Mouse (Mus musculus) embryonic facial prominence, embryonic 11.5 days (tissue): ENCODE data around the gene Dag1. TPM values are rescaled to one million over a fixed set of nuclear protein-coding genes. Genes with fewer than 3 reads are reported as not detected.
"Not testable (repeated sequence)": the region's sequence is repeated elsewhere in the genome, so short reads cannot be mapped to it uniquely, and the experiment has no call there.

ENCODE experiments used
- ATAC-seq: fragments of 200-750 bp; cut with Nextera tagmentation; replicated peaks from 2 replicates; pipeline ENCODE4 v1.8.0; 2017; ENCODE audit warnings: low read depth; ENCODE audit not compliant: insufficient number of reproducible peaks, low FRiP score, low TSS enrichment
- DNase-seq: peaks from one replicate; pipeline ENCODE4 v3.0.0-alpha.2; 2015; ENCODE audit warnings: low spot score
- H3K27ac ChIP-seq: fragments of 300-500 bp; sonication (generic); replicated peaks from 2 replicates; pipeline ENCODE4 v1.5.1; 2014; ENCODE audit warnings: mild to moderate bottlenecking, low read depth, low read length, control low read depth
- H3K27me3 ChIP-seq: fragments of 300-500 bp; sonication (generic); 2 replicates; pipeline ENCODE4 v1.6.1; 2014; ENCODE audit warnings: mild to moderate bottlenecking, low read length, moderate library complexity, mixed read lengths; ENCODE audit not compliant: control insufficient read depth, insufficient read depth
- H3K36me3 ChIP-seq: fragments of 300-500 bp; sonication (generic); replicated peaks from 2 replicates; pipeline ENCODE4 v1.6.1; 2014; ENCODE audit warnings: low read depth, mild to moderate bottlenecking, low read length, moderate library complexity, mixed read lengths; ENCODE audit not compliant: control insufficient read depth, insufficient read depth
- H3K4me1 ChIP-seq: fragments of 300-500 bp; sonication (generic); 2 replicates; pipeline ENCODE4 v1.6.1; 2014; ENCODE audit warnings: low read length, mixed read lengths; ENCODE audit not compliant: control insufficient read depth, insufficient read depth
- H3K4me2 ChIP-seq: fragments of 300-500 bp; sonication (generic); 2 replicates; pipeline ENCODE4 v1.6.1; 2014; ENCODE audit warnings: low read depth, mild to moderate bottlenecking, control low read depth, low read length, moderate library complexity
- H3K4me3 ChIP-seq: fragments of 300-500 bp; sonication (generic); 2 replicates; pipeline ENCODE4 v1.5.1; 2014; ENCODE audit warnings: low read depth, low read length, control low read depth
- H3K9ac ChIP-seq: fragments of 300-500 bp; sonication (generic); replicated peaks from 2 replicates; pipeline ENCODE4 v1.6.1; 2014; ENCODE audit warnings: mild to moderate bottlenecking, control low read depth, low read length
- H3K9me3 ChIP-seq: fragments of 300-500 bp; sonication (generic); replicated peaks from 2 replicates; pipeline ENCODE4 v1.6.1; 2016; ENCODE audit warnings: mild to moderate bottlenecking, low read length, inconsistent platforms, mixed read lengths; ENCODE audit not compliant: control insufficient read depth
- WGBS: fragments of 180-500 bp; shearing (Covaris S2); extraction: QIAGEN DNeasy Blood & Tissue Kit; methylation state at CpG from one replicate; pipeline ENCODE4 v1.1.7; 2014; 5-methylcytosine and 5-hydroxymethylcytosine counted together
- polyA plus RNA-seq: library from polyadenylated mRNA; unstranded; fragments of >200 nt; fragmentation: Nextera tagmentation; extraction: Ambion mirVana; gene quantifications from 2 replicates; pipeline ENCODE4 v1.2.1, GENCODE M21; 2014

Dag1 gene
- polyA plus RNA-seq, 1 experiment from 2014 or later: 44.5 TPM

DNA sequence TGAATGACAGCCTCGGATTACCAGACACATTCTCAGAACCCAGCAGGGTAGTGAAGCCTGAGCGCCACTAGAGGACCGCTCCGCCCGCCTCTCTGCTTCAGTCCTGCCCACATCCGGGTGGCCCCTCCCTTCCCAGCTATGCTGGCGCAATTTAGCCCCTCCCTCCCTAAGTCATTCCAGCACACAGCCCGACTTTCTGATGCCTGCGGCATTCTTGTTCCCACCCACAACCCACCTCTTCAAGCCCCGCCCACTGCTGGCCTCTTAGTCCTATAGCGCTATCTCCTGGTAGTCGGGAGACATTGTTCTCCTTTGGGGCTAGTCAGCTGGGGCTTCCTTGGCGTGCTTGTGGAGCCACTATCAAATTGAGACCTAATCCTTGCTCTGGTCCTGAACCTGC lies 62.6 kb downstream of the Dag1 start:
- Histone ChIP-seq H3K9me3 (no peaks in the 10 kb centered on the region), H3K9ac (no peak overlapping the region), H3K4me1 (no peaks in the 10 kb centered on the region), H3K27ac (no peak overlapping the region), H3K4me3 (0 out of 2 replicates have a peak overlapping the region, but pooled peaks have one; percentile 0), H3K4me2 (peak overlapping the region; percentile 8; the same call in 1 of the 2 replicates), H3K27me3 (no peaks in the 10 kb centered on the region), H3K36me3 (no peaks in the 10 kb centered on the region)
- DNase-seq (peak; percentile 96), ATAC-seq (peak; percentile 91)
- WGBS: 0% methylated on average over 13 of the region's 13 CpGs

DNA sequence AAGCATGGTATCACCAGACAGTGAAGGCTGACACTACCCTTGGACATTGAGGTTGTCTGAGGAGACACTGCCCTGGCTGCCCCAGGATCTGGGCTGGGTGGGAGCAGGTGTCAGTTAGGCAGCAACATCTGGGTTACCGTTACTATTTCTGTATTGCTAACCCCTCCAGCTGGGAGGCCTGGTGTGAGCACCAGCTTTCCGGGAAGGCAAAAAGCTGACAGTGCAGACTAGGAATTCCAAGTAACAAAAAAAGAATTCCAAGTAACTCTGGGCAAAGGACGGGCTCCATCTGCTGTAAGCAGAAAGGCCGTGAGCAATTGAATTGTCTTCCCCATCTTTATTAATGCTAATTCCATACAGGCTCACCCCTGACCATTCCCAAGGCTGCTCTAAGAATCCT lies 65.1 kb downstream of the Dag1 start:
- Histone ChIP-seq H3K27ac (no peak overlapping the region), H3K27me3 (no peaks in the 10 kb centered on the region), H3K36me3 (no peaks in the 10 kb centered on the region), H3K4me1 (no peaks in the 10 kb centered on the region), H3K9ac (no peak overlapping the region), H3K4me3 (no peak overlapping the region), H3K9me3 (no peaks in the 10 kb centered on the region), H3K4me2 (no peak overlapping the region)
- 61% methylated on average over 4 of the region's 4 CpGs for WGBS
- no peak for DNase-seq
- no peak for ATAC-seq

DNA sequence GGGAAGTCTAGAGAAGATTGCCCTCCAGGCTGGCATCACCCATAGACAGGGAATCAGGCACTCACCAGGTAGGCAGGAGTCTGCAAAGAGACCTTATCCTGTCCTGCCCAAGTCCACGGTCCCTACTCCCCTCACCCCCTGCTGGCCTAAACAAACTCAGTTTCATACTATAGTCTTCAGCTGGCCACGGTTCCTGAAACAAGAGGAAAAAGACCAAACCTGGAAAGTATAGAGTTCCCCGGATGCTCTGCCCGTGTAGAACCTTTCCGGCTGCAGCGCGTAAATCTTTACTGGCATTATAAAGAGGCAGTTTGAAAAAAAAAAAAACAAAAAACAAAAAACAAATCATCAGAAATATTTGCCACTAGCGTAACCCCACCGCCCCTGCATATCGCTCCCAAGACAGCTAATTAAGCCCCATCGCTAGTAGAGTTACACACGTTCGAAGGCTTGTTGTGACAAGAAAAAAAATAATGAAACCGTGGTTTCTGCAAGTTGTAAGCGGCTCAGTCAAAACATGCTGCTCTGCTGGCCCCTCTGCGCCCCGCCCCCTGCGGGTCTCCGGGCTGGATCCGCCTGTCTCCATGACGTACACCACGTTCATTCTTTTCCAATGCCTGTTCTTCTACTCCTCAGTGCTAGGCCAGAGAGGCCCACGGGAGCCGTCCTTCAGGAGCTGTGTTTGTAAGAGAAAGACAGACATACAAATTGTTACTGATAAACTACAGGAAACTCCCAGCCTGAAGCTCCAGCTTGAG lies 66.7 kb downstream of the Dag1 start:
- Histone ChIP-seq H3K4me3 (no peak overlapping the region), H3K9ac (peak overlapping the region; percentile 18; the same call in 1 of the 2 replicates), H3K27me3 (no peaks in the 10 kb centered on the region), H3K4me2 (peak overlapping the region; percentile 3; the same call in 1 of the 2 replicates), H3K4me1 (no peaks in the 10 kb centered on the region), H3K27ac (0 out of 2 replicates have a peak overlapping the region, but pooled peaks have one; percentile 13), H3K36me3 (no peaks in the 10 kb centered on the region), H3K9me3 (no peaks in the 10 kb centered on the region)
- DNase-seq: peak; percentile 58
- no peak for ATAC-seq
- WGBS: 27% methylated on average over 24 of the region's 24 CpGs

DNA sequence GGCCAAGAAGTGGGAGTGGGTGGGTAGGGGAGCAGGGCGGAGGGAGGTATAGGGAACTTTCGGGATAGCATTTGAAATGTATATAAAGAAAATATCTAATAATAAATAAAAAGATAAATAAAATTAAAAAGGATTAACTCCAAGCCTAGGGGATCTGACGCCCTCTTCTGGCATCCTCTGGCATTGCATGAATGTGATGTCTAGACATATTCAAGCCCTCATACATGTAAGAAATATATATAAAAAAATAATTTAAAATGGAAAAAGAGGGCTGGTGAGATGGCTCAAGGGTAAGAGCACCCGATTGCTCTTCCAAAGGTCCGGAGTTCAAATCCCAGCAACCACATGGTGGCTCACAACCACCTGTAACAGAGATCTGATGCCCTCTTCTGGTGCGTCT lies 67.5 kb downstream of the Dag1 start:
- H3K27me3 ChIP-seq, H3K36me3 ChIP-seq, ATAC-seq, DNase-seq, H3K9ac ChIP-seq, H3K4me3 ChIP-seq, H3K4me2 ChIP-seq, H3K4me1 ChIP-seq, H3K9me3 ChIP-seq, H3K27ac ChIP-seq: not testable (repeated sequence)
- 65% methylated on average over 6 of the region's 6 CpGs for WGBS

DNA sequence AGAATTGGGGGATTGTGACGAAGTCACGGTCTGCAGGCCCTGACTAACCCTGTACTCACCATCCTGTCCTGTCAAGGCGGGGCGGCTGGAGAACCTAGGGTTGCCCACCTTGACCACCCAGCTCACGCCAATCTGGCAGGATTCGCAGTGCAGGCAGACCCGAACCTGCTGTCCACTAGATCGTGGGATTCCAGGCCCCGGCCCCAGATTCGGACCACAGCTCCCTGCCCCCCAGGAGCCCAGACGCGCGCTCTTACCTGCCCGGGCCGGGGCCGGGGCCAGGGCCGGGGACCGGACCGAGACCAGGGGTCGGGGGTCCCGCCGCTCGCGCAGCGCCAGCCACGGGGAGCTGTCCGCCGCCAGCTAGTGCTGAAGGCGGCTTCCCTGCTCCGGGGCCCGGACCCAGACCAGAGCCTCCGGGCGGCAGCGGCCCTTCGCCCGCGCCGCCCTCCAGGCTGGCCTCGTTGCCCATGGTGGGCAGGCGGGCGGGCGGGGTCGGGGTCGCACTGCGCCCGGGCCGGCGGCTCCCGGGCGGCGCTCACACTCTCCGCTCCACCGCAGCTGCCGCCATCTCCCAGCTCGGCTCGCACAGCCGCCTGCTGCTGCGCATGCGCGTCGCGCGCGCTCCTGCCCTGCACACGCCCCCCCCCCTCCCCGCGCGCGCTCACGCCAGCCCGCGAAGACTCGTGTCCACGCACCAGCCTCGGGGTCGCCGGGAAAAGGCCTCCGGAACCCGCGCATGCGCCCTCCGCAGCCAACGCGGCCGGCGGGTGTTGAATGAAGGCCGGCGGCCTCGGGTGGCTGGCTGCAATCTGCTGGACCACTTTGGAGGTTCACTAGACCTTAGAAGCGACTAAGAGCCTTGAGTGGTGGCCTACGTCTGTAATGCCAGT lies 73.7 kb downstream of the Dag1 start, which contains the start of gene Bsn:
Gene Bsn (minus strand): TSS at position 598 of the 893 bp plus-strand sequence.
- peaks cover 6% of the 10 kb centered on the region; the same call in 1 of the 2 replicates for H3K27me3 ChIP-seq
- H3K27ac ChIP-seq: no peak within 1 kb of the TSS
- DNase-seq (peak; percentile 76), ATAC-seq (peak; percentile 70)
- 3% methylated on average over 58 of the region's 91 CpGs for WGBS
- peak within 1 kb of the TSS; percentile 95 for H3K4me2 ChIP-seq
- H3K36me3 ChIP-seq: no peaks in the 10 kb centered on the region
- peak within 1 kb of the TSS; percentile 60 for H3K4me3 ChIP-seq
- peak within 1 kb of the TSS; percentile 44 for H3K9ac ChIP-seq
- 0 out of 2 replicates have a peak, but pooled peaks cover 2% of the 10 kb centered on the region for H3K4me1 ChIP-seq
- no peaks in the 10 kb centered on the region for H3K9me3 ChIP-seq

DNA sequence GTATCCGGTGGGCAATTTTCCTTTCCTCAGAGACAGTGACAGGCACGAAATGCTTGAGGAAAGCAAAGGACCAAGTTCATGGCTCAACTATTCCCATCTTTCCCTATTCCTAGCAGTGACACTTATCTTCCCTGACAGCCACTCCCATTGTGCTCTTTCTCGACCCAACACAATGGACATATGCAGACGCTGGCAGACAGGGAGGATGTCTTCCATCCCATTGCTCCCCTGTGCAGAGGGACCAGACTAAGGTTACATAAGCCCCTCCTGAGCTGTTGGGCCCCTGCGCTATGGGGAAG lies 74.3 kb downstream of the Dag1 start:
- no peaks in the 10 kb centered on the region for H3K36me3 ChIP-seq
- DNase-seq: no peak
- ATAC-seq: no peak
- 41% methylated on average over 5 of the region's 5 CpGs for WGBS
- H3K9ac ChIP-seq: no peak overlapping the region
- H3K9me3 ChIP-seq: no peaks in the 10 kb centered on the region
- H3K4me1 ChIP-seq: 0 out of 2 replicates have a peak, but pooled peaks cover 2% of the 10 kb centered on the region
- peaks cover 6% of the 10 kb centered on the region; the same call in 1 of the 2 replicates for H3K27me3 ChIP-seq
- H3K4me3 ChIP-seq: peak overlapping the region; percentile 60
- H3K4me2 ChIP-seq: peak overlapping the region; percentile 95
- no peak overlapping the region for H3K27ac ChIP-seq

DNA sequence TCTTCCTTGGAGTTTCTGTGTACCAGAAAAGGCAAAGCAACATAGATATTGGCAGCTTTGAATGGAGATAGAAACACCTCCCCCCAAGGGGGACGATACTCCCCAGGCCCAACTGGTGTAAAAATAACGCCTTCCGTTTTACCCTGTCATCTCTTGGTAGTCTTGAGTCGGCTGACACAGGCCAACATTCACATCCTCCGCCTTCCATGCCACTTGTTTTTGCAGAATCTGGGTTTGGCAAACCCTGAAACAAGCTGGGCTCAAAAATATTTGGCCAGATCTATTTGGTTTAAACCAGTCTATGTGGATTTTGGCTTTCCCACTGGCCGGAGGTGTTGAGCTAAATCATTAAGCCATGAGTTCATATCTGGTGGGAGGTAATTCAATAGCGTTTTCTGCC lies 74.7 kb downstream of the Dag1 start:
- DNase-seq (no peak), ATAC-seq (no peak)
- H3K9ac ChIP-seq: no peak overlapping the region
- no peak overlapping the region for H3K27ac ChIP-seq
- H3K36me3 ChIP-seq: no peaks in the 10 kb centered on the region
- 0 out of 2 replicates have a peak, but pooled peaks cover 2% of the 10 kb centered on the region for H3K4me1 ChIP-seq
- H3K9me3 ChIP-seq: no peaks in the 10 kb centered on the region
- H3K4me3 ChIP-seq: no peak overlapping the region; the same call in 1 of the 2 replicates
- WGBS: 85% methylated on average over 7 of the region's 7 CpGs
- no peak overlapping the region for H3K4me2 ChIP-seq
- peaks cover 6% of the 10 kb centered on the region; the same call in 1 of the 2 replicates for H3K27me3 ChIP-seq
